Mouse (Mus musculus) activated CD4-positive, CD25-positive, alpha-beta regulatory T cell, adult 4 months (primary cell): Measurements from ENCODE around the gene Lancl3. TPM values are rescaled to one million over a fixed set of nuclear protein-coding genes. Genes with fewer than 3 reads are reported as not detected.
A peak's percentile ranks its signal among the peaks of the same experiment; 100 is the strongest.
"Not testable (repeated sequence)": the region's sequence is repeated elsewhere in the genome, so short reads cannot be mapped to it uniquely, and the experiment has no call there.

Experiments
- ATAC-seq: one replicate; pipeline ENCODE4 v1.8.0; 2017
- polyA plus RNA-seq, 2 experiments: library from polyadenylated mRNA; unstranded; fragments of 100-300 nt; shearing (Covaris generic); gene quantifications; one replicate each; pipeline ENCODE4 v1.2.1; 2017

Lancl3 gene
- polyA plus RNA-seq, 2 experiments from 2014 or later: 0.74 to 1.8 TPM

DNA sequence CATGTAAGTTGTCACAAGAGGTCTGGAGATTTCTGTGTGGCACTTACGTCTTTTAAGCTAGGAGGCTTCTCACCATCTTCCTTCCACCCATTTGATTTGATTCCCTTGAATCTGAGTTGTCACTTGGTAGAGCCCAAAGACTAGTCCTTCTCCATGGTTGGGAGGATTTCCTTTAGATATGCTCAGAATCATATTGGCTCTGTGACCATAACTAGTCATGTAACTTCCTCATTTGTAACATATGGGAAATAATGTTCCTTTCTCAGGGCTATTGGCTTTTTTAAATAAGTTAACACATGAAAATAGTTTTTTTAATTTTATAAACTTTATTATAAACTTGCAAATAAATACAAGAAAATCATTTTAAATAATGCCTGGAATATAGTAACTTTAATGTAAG, 59.6 kb downstream of the Lancl3 start:
- ATAC-seq: no peak

DNA sequence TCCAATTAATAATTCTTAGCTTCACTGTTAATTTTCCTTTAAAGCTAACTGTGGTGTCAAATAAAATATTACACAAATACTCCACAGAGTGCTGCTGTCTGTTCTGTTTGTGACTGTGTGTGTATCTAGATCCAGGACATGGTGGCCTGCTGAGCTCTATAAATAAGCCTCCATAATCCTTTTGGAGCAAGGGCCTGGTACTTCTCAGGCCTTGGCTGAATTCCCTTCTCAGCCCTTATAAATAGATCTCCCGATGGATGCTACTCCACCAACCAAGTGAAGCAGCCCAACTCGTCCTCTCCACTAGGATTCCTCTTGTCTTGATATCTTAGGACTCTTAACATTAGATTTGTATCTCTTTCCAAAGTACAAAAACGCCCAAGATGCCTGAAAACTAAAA, 71.4 kb downstream of the Lancl3 start:
- no peak for ATAC-seq

DNA sequence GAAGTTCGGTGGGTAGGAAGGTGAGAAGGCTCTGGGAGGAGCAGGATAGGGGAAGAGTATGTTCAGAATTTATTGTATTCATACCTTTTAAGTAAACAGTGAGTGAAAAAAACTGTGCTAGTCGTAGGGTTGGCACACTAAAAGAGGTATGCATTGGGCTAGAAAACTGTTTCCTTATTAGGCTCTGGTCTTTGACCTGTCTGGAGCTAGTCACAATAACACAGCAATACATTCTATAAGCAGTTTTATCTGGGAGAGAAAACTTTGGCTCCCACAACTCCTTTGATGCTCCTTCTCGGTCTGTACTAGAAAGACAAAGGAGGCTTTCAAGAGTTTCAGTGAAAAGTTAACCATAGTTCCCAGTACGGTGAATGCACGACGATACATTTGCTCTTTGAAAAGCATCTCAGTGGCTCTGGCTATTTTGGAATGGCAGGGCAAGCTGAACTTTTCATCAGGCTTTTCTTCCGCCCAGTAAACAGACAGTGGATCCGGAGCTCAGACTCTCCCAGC, 72.3 kb downstream of the Lancl3 start:
- peak; percentile 4 for ATAC-seq

DNA sequence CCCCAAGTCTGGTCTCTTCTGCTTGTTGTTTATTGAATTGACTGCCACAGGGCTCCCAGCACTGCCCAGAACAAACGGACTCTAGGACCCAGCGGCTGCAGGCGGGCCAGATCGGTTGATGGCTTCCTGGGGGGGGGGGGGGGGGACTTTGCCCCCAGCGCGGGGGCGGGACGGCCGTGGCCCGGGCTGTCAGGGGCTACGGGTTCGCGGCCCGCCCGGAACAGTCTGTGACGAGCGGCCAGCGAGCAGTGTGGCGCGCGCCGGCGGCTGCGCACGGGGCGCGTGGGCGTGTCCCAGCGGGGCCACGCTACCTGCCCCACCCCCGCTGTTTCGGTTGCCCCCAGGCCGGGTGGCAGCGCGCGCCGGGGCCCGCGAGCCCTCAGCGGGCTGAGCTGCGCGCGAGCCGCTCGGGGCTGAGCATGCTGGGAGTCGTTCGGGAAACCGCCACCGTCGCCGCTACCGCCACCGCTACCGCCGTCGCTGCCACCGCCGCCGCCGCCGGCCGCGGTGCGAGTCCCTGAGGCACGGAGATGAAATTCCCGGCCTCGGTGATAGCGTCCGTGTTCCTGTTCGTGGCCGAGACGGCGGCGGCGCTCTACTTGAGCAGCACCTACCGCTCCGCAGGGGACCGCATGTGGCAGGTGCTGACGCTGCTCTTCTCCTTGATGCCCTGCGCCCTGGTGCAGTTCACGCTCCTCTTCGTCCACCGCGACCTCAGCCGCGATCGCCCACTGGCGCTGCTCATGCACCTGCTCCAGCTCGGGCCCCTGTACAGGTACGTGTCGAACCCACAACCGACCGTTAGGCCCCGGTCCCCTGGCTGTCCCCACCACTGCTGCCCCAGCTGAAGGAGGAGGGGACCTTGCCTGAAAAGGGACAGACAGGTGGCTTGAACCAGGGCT, 73.0 kb downstream of the Lancl3 start, which contains the start of gene Xk:
Gene Xk, plus strand, starts transcription at position 297 of the 902 bp plus-strand sequence.
- peak; percentile 67 for ATAC-seq

DNA sequence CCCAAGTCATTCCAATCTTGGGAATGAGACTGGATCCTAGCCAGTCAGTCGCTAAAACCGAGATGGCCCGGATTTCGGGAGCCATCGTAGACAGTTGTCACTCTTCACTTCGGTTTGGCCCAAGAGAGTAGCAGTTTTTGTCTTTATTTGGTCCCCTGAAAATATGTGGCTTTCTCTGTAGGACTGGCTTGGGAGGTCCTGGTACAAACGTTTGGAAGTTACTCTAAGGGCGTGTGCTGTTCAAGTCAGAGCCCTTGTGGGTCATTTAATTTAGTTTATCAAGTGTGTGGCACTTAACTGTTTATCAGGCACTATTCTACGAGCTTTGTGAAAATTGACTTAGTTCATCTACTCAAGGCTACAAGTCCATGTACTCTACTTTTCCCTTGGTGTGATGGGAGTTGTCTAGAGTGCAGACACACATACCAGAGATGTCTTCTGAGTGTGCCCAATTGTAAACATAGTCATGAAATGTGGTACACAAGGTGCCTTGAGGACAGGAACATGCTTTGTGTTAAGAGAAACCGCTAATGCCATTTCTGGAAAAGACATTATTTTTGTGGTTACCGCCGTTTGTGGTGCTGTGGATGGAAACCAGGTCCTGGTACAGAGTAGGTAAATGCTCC, 73.8 kb downstream of the Lancl3 start:
- ATAC-seq: no peak

DNA sequence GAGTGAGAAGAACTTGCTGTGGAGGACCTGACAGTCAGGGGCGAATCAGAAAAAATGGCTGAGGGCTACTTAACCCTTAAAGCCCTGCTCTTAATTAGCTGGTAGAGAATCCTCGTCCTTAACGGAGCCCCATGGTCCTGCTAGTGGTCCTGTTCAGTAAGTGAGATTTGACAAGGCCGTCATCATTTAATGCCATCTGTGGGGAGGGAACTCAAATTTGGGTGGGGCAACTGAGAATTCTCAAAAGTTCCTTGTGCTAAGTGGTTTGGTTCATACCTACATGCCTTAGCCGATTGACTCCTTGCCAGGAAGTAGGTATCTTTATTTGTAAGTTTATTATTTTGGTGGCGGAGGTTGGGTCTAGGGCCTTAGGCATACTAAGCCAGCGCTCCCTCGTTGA, 74.6 kb downstream of the Lancl3 start:
- no peak for ATAC-seq

DNA sequence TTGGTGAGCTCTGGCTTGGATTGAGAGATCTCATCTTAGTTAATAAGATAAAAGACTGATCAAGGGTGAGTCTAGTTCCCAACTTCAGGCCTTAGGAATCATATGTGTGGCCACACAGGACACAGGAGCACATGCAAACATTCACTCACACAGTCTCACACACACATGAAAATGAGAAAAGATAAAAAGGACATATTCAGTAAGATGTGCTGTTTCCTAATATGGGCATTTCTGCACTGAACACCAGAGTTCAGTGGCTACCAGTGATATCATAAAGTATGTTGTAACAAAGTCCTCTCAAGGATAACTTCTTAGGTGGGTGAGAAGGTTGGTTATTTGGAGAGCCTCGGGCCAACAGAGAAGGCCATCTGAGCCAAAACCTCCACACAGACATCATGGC, 83.8 kb downstream of the Lancl3 start, which contains the start of gene H2al1m:
Gene H2al1m, plus strand, starts transcription at position 301 of the 400 bp plus-strand sequence.
- ATAC-seq: not testable (repeated sequence)

DNA sequence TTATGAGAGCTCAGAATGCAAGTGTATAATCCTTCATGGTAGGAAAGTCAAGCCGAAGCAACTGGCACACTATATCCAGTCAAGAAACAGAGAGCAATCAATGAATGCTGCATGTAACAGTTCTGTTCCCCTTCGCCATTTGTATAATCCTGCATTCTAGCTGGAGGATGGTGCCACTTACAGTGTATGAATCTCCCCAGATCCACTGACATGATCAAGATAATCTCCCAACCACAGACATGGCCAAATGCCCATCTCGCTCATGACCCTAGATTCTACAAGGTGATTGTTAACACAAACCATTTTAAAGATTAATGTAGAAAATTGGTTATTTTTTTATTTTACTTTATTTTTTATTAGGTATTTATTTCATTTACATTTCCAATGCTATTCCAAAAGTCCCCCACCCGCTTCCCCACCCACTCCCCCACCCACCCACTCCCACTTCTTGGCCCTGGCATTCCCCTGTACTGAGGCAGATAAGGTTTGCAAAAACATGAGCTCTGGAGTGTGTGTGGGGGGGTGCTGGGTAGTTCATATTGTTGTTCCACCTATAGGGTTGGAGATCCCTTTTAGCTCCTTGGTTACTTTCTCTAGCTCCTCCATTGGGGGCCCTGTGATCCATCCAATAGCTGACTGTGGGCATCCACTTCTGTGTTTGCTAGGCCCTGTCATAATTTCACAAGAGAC, 93.6 kb downstream of the Lancl3 start:
- not testable (repeated sequence) for ATAC-seq

DNA sequence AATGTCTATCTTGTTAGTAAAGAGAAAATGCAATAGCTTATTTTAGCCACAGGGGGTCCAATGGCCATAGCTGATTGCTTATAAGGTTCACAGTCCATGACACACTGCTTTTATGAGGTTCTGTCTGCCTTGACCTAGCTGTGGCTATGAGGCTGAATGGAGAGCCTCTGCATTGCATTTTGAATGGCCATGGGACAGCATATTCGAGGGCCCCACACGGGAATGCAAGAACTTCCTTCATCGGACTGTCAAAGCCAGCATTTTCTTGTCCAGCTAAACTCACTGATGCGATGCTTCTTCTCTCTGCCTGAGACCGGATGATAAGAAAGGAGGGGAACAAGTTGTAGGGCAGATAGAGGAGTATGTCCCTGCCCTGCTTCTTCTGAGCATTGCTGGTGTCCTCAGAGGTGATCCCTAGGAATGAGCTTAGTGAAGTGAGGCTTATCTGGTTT, 98.7 kb downstream of the Lancl3 start:
- ATAC-seq: no peak

DNA sequence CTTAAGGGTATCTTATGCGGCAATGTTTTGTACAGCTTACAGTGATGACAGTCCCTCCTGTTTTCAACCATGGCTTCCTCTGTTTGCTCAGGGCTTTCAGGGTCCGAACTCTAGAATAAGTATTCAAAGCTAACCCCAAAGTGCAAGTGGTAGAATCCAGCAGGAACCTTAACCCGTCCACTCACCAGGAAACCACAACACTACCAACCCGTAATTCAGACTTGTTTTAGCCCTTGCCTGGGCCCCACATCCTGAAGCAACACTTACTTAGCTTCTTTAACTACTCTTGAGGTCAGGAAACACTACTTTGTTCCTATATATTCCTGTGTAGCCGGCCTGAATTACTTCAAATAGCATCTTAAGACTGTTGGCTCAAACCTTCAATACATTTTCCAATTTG, 103.1 kb downstream of the Lancl3 start:
- ATAC-seq: no peak

DNA sequence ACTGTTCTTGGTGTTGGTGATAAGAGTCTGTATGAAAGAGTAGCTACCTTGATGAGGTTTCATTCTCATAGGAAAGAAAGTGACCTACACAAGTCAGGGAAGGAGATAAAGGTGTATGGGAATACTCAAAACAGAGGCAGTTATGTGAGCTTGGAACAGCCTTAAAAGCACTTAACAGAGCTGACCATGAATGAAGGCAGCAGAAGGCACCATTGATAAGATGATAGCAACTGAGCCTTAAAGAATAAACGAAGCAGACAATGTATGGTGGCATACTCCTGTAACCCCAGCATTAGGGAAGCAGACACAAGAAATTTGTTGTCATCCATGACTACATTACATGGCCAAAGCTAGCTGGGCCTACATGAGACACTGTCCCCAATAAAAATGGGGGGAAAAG, 103.8 kb downstream of the Lancl3 start:
- ATAC-seq: no peak

DNA sequence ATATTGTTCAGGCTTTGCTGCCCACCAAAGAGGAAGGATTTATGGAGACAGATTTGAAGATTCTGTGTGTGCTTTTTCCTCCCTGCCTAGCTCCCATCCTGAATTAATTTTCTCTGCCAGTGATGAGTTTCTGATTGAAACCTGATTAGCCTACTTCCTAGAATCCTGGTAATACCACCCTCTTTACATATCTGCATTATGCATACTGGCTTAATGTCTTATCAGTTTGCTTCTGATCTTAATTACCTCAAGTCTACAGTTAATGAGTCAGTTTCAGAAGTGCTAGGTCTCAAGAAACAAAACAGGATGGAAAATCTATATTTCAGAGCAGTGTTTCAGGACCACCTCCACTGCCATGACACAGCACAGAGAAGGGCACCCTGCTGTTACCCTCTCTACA, 116.8 kb downstream of the Lancl3 start:
- not testable (repeated sequence) for ATAC-seq

Other genes with a start within 250 kb of the Lancl3 start
- not detected for gene Fthl17b, start 236.9 kb upstream of the Lancl3 start, polyA plus RNA-seq
- not detected for gene Fthl17c, start 223.3 kb upstream of the Lancl3 start, polyA plus RNA-seq
- not detected for gene Fthl17d, start 213.1 kb upstream of the Lancl3 start, polyA plus RNA-seq
- not detected for gene Fthl17e, start 166.4 kb upstream of the Lancl3 start, polyA plus RNA-seq
- gene Fthl17f, start 136.9 kb upstream of the Lancl3 start, polyA plus RNA-seq: not detected
- gene 4930402K13Rik, start 95.3 kb upstream of the Lancl3 start, polyA plus RNA-seq: not detected
- under 1 TPM in 1 of 2 experiments, not detected in 1; 0.45 TPM for gene Gm14862, start 57.0 kb downstream of the Lancl3 start, polyA plus RNA-seq
- 1 to 10 TPM; 1.0 to 1.1 TPM for gene Xk, start 72.9 kb downstream of the Lancl3 start, polyA plus RNA-seq
- under 1 TPM in 1 of 2 experiments, not detected in 1; 0.89 TPM for gene H2al1m, start 83.9 kb downstream of the Lancl3 start, polyA plus RNA-seq
- not detected for gene H2al1k, start 150.7 kb downstream of the Lancl3 start, polyA plus RNA-seq